Mouse (Mus musculus) layer of hippocampus, postnatal 25 days (tissue): ENCODE measurements around the gene Rbm8a. TPM values are rescaled to one million over a fixed set of nuclear protein-coding genes. Genes with fewer than 3 reads are reported as not detected.

ENCODE experiments used
- DNase-seq, 2 experiments: peaks; one replicate each; pipeline ENCODE4 v3.0.0; 2022; ENCODE audit warnings: mixed read lengths in 2 of 2, low spot score in 1 of 2; ENCODE audit errors: extremely low spot score in 1 of 2
- total RNA-seq, 2 experiments: library from RNA; stranded (reverse); gene quantifications; 2 replicates each; pipeline ENCODE4 v1.2.3; 2021

Rbm8a gene
- total RNA-seq = 10 to 100 TPM; 48.4 to 51.7 TPM

DNA sequence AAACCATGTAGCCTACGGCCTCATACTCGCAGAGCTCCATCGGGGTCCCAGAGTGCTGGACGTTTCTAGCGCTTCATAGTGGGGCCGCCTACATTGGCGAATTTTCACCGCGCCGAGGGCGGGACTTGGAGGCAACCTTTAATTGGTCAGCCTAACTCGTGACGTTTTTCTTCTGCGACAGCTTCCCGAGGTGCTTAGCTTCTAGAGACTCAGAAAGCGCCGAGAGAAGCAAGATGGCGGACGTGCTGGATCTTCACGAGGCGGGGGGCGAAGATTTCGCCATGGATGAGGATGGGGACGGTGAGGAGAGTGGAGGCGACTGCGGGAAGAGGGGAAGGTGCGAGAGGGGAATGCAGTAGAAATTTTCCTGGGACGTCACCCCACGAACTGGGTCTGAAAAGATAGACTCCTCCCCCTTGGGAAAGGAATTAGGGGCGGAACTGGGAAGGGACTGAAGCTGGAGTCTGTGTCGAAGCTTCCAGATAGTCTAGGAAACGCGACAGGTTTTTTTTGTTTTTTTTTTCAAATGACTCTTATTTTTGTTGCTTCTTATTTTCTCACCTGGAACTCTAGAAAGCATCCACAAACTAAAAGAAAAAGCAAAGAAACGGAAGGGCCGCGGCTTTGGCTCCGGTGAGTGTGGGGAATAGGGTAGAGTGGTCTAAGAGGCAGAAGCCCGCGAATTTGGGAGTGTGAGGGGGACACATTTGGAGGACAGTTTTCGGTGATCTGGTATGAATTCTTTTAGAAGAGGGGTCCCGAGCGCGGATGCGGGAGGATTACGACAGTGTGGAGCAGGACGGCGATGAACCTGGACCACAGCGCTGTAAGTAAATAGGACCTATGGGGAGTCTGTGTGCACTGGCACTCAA lies at the start of gene Rbm8a:
TSS of gene Rbm8a (plus strand) at position 205 of the 872 bp plus-strand sequence.
- DNase-seq = peak; percentile 90 to 91

DNA sequence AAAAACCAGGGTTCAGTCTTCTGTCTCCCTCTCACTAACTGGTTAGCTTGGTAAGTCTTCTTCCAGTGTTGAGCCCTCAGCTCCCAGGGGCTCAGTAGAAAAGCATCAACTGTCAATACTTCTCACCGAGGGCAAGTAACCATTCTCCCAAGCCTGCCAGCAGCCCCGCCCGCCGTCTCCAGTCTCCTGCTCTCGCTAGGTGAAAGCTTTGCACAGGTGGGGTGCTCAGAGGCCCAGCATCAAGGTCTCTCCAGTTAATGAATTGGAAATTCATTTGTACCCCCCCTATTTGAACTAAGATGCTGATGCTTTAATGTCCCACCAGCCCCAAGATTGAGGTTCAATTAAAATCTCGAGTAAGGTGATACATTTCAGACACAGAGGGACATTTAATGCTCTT lies 48.6 kb upstream of the Rbm8a start:
- DNase-seq = no peak

DNA sequence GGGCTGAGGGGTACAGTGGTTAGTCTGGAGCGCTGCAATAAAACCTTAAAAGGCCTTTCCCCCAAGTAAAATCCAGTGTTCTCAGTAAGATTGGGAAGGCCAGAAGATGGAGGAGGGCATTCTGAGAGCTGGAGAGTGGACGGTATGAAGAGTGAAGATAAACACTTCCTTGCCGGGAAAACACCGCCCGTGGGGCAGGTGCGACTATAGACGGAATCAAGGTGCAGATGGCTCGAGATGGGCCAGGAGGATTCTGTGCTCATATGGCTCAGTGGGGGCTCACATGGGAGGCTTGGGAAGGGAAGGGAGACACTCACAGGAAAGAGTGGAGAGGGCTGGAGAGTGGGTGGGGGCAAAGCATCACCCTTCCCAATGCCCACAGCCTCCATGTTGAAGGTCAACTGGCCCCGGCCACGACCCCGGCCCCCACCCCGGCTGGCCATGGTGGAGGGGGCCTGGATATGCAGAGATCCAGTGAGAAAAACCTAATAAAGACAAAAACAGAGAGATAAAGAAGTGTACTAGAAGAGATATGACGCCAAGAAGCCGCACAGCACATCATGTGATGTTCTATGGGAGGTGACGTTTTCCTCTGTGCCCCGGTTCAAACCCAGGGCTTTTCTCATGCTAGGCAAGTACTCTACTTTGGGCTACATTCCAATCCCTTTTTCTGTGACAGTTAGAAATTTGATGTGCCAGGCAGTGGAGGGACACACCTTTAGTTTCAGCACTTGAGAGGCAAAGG lies 47.8 kb upstream of the Rbm8a start:
- no peak for DNase-seq

DNA sequence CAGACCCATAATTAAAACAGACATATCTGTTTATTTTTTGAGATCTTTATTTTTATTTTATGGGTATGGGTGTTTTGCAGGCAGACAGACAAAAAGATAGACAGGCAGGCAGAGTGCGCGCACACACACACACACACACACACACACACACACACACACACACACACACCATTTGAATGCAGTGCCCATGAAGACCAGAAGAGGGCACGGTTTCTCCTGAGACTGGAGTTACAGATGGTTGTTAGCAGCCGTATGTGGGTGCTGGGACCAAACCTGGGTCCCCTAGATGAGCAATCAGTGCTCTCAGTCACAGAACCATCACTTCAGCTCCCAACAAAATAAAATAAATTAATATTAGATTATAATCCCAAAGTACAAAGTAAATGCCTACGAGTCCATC lies 46.3 kb upstream of the Rbm8a start:
- DNase-seq = no peak

DNA sequence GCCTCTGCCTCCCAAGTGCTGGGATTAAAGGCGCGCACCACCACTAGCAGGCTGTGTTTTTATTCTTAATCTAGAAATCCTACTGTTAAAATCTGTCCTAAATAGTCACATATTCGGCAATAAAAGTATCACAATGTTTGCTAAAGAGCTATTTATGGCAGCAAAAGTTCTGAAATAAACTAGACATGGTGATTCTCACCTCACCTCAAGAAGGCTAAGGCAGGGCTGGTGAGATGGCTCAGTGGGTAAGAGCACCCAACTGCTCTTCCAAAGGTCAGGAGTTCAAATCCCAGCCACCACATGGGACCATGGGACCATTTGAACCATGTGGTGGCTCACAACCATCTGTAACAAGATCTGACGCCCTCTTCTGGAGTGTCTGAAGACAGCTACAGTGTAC lies 39.1 kb upstream of the Rbm8a start:
- no peak for DNase-seq

DNA sequence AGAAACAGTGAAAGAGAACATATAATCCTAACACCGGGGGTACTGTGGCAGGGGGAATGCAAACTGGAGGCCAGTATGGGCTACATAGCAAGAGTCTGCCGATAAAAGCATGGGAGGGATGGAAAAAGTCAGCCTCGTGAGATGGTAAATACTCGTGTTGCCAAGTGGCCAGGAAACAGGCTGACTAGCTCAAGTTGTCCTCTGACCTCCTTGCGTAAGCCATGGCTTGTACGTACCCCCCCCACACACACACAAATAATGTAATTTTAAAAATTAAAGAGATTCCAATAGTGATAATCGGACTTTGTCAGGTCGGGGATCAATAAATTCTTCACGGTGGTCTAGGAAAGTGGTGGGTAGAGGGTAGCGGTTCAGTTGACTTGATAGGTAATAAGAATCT lies 36.4 kb upstream of the Rbm8a start:
- DNase-seq = no peak

DNA sequence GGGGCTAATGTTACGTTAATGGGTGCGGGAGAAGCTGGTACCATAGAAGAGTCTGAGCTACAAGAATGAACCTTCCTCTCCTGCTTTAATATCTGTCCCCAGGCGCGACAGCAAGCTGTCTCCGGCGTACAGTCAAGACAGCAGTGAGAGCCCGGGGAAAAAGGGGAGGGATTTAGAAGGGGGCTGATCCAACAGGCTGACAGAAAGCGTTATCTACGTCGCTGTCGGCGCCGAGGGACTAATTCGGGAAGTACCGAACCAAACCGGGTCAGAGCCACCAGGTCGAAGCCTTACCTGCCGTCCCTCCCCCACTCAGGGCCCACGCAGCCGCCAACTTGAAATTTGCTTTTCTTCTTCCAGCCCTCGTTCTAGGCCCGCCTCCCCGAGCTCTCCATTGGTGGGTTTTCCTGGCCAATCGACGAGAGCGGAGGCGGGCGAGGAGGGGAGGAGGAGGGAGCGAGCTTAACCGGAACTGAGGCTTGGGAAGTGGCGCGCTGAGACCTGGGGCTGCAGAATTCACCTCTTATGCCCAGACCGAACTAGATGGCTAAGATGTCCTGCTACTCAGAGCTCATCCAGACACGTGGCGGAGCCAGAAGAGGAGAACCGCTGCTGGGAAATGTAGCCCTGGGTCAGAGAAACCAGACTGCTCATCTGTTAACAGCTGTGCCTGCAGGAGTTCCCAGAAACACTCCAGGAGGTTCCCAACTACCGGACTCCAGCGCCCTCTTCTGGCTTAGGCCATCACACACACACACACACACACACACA lies 35.8 kb upstream of the Rbm8a start, which contains the start of gene Polr3gl:
TSS of gene Polr3gl (minus strand) at position 392 of the 771 bp plus-strand sequence.
- DNase-seq = peak; percentile 86 to 90

DNA sequence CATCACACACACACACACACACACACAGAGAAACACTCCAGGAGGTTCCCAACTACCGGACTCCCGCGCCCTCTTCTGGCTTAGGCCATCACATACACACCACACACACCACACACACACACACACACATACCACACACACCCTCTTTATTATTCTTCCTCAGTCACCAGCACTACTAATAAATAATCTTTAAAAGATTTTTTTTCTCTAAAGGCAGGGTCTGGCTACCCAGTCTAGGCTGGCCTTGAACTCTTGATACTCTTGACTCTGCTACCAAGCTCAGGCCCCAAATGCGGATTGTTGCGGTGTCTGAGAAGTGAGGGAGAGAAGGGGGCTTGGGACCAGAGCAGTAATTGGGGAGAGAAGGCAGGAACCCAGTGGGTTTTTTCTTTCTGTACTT lies 34.9 kb upstream of the Rbm8a start:
- no peak for DNase-seq

DNA sequence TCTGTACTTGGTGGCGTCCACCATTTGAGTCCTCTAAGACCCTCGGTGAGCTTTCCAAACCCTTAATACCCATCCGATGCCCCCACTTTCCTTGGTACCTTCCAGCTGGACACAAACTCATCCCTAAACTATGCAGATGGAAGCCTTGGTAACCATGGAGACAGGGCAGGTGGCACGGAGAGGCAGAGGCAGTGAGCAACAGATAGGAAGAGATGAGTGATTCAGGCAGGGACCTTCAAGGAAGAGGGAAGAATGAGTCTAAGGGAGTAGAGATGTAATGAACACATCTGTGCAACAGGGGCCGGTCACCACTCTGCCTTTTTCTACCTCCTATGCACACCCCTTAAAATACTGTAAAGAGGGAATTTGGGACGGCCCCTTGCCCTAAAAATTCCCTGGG lies 34.1 kb upstream of the Rbm8a start:
- peak in 1 of 2 experiments; percentile 30 for DNase-seq

DNA sequence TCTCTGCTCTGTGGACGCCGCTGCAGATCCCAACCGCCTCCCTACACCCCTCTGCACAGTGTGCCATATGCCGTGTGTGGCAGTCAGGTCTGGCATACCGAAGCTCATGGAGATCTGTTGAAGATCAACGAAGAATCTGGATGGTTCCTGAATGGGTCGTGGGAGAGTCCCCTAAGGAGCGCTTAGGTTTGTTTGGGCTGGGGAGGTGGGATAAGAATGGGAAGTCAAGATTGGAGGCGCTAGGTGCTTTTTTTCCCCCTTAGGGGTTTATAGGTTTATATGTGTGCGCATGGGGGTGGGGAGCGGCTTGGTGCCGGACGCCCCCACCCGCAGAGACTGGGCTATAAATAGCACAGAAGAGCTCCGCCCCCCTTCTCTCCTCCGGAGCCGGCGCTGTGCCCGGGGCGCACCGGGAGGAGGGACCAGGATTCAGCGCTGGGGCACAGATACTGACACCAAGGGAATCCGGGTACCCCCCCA lies 33.5 kb upstream of the Rbm8a start, which contains the start of gene Ankrd34a:
TSS of gene Ankrd34a (plus strand) at position 409 of the 480 bp plus-strand sequence.
- peak; percentile 62 to 69 for DNase-seq

DNA sequence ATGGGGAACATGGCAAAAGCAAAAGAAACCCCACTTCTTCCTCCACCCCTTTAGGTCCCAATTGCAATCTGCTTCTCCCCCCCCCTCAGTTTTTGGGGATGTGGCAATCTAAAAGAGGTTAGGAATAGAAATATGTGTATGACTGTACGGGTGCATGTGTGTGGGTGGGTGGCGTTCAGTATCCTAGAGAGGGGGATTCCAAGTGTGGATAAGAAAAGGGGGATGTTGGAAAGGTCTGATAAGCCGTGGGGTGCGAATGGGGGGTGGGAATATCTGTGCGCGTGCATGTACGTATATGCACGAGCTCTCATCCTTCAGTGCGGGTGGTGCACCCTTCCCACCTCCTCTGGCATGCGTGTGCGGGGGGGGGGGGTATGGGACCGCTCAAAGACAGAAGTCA lies 32.9 kb upstream of the Rbm8a start:
- DNase-seq = no peak

DNA sequence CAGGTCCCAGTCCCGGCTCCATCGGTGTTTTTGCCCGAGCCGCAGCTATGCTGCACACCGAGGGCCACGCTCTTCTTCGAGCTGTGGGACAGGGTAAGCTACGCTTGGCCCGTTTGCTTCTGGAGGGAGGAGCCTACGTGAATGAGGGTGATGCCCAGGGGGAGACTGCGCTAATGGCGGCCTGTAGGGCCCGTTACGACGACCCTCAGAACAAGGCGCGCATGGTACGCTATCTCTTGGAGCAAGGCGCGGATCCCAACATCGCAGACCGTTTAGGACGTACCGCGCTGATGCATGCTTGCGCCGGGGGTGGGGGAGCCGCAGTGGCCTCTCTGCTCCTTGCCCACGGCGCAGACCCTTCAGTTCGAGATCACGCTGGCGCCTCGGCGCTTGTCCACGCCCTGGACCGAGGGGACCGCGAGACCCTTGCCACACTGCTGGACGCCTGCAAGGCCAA lies 32.3 kb upstream of the Rbm8a start:
- peak; percentile 27 to 47 for DNase-seq

DNA sequence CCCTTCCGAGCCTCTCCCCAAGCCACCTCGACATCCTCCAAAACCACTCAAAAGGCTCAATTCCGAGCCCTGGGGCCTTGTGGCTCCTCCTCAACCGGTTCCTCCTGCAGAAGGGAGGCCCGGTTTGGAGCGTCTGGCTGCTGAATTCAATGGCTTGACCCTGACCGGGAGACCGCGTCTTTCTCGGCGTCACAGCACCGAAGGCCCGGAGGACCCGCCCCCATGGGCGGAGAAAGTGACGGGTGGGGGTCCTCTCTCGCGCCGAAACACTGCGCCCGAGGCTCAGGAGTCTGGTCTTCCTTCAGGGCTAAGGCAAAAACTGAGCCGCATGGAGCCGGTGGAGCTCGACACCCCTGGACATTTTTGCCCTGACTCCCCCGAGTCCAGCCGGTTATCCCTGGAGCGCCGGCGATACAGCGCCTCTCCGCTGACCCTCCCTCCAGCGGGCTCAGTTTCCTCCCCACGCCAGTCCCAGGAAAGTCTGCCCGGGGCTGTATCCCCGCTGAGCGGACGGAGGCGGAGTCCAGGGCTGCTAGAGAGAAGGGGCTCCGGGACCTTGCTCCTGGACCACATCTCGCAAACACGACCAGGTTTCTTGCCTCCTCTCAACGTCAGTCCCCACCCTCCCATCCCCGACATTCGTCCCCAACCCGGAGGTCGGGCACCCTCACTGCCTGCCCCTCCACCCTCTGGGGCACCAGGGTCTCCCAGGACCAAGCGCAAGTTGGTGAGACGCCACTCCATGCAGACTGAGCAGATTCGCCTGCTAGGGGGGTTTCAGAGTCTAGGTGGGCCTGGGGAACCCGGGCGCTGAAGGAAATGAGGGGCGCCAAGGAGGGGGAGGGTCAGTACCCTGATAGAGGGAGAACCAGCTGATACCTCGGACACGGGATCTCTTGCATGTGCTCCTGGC lies 31.3 kb upstream of the Rbm8a start:
- DNase-seq = peak; percentile 53

DNA sequence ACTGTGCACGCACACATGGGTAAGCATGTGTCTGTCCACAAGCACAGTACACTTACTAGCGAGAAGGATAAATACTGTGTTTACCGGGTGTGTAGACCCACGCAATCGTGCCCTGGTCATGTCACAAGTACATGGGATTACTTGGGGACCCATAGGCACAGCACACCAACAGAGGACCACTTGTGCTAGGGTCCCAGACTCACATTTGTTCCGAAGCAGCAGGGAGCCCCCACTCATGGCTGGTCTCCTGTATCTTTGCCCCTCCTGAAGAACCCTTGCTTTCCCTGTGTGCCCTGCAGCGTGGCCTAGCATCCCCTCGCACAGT lies 30.7 kb upstream of the Rbm8a start:
- no peak for DNase-seq

DNA sequence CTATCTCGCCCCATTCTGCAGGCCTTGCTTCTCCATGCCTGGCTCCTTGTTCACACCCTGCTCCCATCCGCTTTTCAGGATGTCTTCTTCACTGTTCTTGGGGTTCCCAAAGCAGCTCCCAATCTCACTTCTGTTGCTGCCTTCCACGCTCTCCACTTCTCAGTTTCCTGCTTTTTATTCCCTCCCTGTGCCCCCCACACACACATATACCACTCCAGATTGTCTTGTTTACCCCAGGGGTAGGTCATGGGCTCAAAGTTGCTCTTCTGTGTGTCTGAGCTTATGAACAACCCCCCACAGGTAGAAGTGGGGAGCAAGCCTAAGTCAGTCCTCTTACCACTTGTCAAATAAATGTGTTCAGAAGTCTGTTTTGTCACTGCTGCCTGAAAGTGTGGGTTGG lies 30.3 kb upstream of the Rbm8a start:
- no peak for DNase-seq

DNA sequence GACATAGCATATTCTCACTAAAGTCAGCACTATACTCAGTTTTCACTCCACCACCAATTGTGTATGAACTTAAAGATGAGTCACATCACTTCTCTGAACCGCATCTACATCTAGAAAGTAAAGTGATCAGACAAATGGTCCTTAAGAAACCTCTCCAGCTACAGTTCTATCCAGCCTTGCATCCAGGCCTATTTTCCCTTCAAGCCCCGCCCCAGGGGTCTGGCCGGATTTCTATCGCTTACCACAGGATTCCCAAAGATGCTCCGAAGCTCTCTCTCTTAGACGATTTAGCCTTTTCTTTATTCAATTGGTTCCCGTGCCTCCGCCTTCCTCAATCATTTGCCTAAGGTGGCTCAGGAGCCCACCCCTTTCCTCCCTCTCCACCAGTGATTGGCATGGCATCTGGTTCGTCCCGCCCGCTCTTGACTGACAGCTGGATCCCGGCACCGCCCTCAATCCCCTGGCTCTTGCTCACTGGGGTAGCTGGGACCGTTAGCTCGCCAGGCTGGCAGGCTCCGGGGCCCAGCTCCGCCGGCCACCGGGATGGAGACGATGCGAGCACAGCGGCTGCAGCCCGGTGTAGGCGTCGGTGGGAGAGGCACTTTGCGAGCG lies 29.0 kb upstream of the Rbm8a start, which contains the start of gene Lix1l:
TSS of gene Lix1l (plus strand) at position 511 of the 612 bp plus-strand sequence.
- DNase-seq = peak; percentile 81 to 84

DNA sequence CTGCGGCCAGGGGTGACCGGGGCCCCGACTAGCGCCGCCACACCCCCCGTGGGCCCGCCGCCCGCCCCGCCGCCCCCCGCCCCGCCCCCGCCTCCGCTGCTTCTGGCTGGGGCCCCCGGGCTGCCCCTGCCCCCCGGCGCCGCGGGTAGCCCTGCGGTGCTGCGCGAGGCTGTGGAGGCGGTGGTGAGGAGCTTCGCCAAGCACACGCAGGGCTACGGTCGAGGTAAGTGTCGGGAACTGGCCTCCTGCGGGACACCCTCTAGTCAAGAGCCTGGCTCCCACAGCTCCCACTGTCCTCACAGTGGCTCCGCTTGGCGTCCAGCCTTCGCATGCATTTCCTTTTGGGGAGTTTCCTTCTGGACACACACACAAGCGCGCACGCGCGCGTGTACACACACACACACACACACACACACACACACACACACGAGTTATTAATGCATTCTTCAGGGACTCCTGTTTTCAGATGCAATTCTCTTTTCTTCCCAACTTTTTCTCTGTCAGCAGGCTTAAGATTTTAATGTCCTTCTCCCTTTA lies 28.4 kb upstream of the Rbm8a start:
- DNase-seq = peak; percentile 48 to 58

DNA sequence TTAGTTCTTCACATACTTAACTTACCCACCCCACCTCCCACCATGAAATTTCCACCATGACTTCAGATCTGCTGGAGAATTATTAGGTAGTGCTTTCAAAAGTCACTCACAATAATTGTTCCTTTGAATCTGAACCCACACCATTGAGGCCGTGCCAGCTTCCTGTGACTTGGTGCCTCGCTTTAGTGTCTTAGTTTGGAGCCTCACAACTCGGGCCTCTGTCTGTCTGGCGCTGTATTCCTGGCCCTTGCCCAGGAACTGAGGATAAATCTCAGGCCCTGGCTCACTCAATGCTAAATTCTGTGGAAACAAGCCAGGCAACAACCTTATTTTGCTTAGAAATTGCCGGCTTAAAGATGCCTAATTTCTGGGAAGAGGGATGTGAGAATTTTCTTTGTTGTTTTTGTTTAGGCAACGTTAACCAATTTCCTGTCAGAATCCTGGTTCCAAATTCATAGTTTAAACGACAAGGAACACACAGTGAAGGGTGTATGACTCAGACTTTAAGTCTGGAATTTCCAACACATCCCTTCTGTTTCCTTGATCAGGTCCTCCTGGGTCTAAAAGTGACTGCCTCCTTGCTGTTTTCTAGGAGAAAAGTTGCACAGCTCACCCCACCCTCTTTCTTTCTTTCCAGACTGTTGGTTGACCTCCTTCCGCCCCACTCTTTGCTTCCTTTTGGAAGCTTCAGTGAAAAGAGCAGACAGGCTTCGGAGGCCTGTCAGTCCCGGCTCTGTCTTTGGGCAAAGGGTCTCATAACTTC lies 27.6 kb upstream of the Rbm8a start:
- peak in 1 of 2 experiments; percentile 30 for DNase-seq
